Mouse (Mus musculus): ENCODE results near the gene Sarnp.
A peak's percentile ranks its signal among the peaks of the same experiment; 100 is the strongest.

Gene Sarnp

GRCm38 (mm10) chr10:128891296-128892094 is 74.4 kb downstream of the Sarnp start, which contains the start of gene Gdf11:
Gene Gdf11 (minus strand): TSS chr10:128891718.
- DNase-seq (ENCODE audit: low spot score): peak; percentile 52

- DNase-seq (ENCODE audit: low spot score): no peak
These were observed 75.1 kb downstream of the Sarnp start for GRCm38 (mm10) chr10:128892246-128892645.

GRCm38 (mm10) chr10:128895437-128895836 is 78.3 kb downstream of the Sarnp start:
- DNase-seq (ENCODE audit: low spot score): peak; percentile 75

- DNase-seq (ENCODE audit: low spot score): no peak
These were observed 79.0 kb downstream of the Sarnp start for GRCm38 (mm10) chr10:128895952-128896693.

GRCm38 (mm10) chr10:128896807-128897206 is 79.7 kb downstream of the Sarnp start:
- DNase-seq (ENCODE audit: low spot score): no peak

GRCm38 (mm10) chr10:128897501-128897900 is 80.4 kb downstream of the Sarnp start:
- no peak for DNase-seq (ENCODE audit: low spot score)

- DNase-seq (ENCODE audit: low spot score): no peak
These were observed 82.8 kb downstream of the Sarnp start for GRCm38 (mm10) chr10:128899759-128900490.

GRCm38 (mm10) chr10:128900698-128901097 is 83.6 kb downstream of the Sarnp start, which contains the start of gene Cd63:
Gene Cd63 (plus strand): TSS chr10:128900989.
- DNase-seq (ENCODE audit: low spot score): no peak

GRCm38 (mm10) chr10:128901409-128901808 is 84.3 kb downstream of the Sarnp start:
- no peak for DNase-seq (ENCODE audit: low spot score)

GRCm38 (mm10) chr10:128902409-128902988 is 85.4 kb downstream of the Sarnp start:
- no peak for DNase-seq (ENCODE audit: low spot score)

- no peak for DNase-seq (ENCODE audit: low spot score)
These were observed 87.7 kb downstream of the Sarnp start for GRCm38 (mm10) chr10:128904812-128905211.

GRCm38 (mm10) chr10:128908778-128909448 is 91.8 kb downstream of the Sarnp start:
- no peak for DNase-seq (ENCODE audit: low spot score)

- peak; percentile 84 for DNase-seq (ENCODE audit: low spot score)
These were observed 92.5 kb downstream of the Sarnp start for GRCm38 (mm10) chr10:128909567-128910028.

- DNase-seq (ENCODE audit: low spot score): peak; percentile 60
These were observed 93.1 kb downstream of the Sarnp start for GRCm38 (mm10) chr10:128910066-128910841.

- no peak for DNase-seq (ENCODE audit: low spot score)
These were observed 94.3 kb downstream of the Sarnp start for GRCm38 (mm10) chr10:128911430-128911829.

GRCm38 (mm10) chr10:128912268-128912667 is 95.1 kb downstream of the Sarnp start:
- DNase-seq (ENCODE audit: low spot score): no peak

GRCm38 (mm10) chr10:128912791-128913190 is 95.7 kb downstream of the Sarnp start:
- no peak for DNase-seq (ENCODE audit: low spot score)

GRCm38 (mm10) chr10:128913219-128913618 is 96.1 kb downstream of the Sarnp start:
- peak; percentile 77 for DNase-seq (ENCODE audit: low spot score)

- DNase-seq (ENCODE audit: low spot score): no peak
These were observed 96.6 kb downstream of the Sarnp start for GRCm38 (mm10) chr10:128913696-128914095.

GRCm38 (mm10) chr10:128915550-128915949 is 98.4 kb downstream of the Sarnp start:
- no peak for DNase-seq (ENCODE audit: low spot score)
